Mouse (Mus musculus) inflammation-experienced regulatory T-cells, adult 6 months (primary cell): ENCODE measurements around the gene Arhgef18. TPM values are rescaled to one million over a fixed set of nuclear protein-coding genes. Genes with fewer than 3 reads are reported as not detected.
A peak's percentile ranks its signal among the peaks of the same experiment; 100 is the strongest.

Experiments used
- ATAC-seq: one replicate; pipeline ENCODE4 v1.8.0; 2017
- polyA plus RNA-seq, 3 experiments: library from polyadenylated mRNA; unstranded; fragments of 100-300 nt; shearing (Covaris generic); gene quantifications; one replicate each; pipeline ENCODE4 v1.2.1; 2017

The Arhgef18 gene
- polyA plus RNA-seq, 3 experiments from 2014 or later: 21.3 to 30.9 (median 30.4) TPM

- ATAC-seq: no peak
Observed at GRCm38 (mm10) chr8:3397597-3397996, 4.8 kb downstream of the Arhgef18 start.

- no peak for ATAC-seq
Observed at GRCm38 (mm10) chr8:3400509-3400908, 7.7 kb downstream of the Arhgef18 start.

DNA sequence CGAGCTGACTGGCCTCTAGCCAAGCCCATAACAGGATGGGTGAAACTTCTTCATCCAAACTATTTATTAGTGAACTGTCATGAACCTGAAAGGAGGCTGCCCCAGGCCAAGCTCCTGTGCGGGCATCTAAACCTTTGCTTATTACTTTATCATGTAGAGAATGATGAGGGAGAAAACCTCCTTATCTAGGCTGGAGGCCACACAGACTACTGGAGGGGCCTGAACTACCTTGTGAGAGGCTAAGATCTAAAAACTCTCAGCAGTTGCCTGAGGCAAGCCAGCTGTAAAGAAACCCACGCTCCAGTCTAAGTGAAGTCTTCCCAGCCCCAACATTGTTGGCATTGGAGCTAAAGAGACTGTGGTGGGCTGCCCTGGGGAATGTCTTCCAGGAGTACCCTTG is 14.6 kb downstream of the Arhgef18 start:
- no peak for ATAC-seq

- no peak for ATAC-seq
Observed at GRCm38 (mm10) chr8:3411085-3411484, 18.3 kb downstream of the Arhgef18 start.

- ATAC-seq: no peak
Observed at GRCm38 (mm10) chr8:3411901-3412301, 19.1 kb downstream of the Arhgef18 start.

- ATAC-seq: no peak
Observed at GRCm38 (mm10) chr8:3412816-3413215, 20.0 kb downstream of the Arhgef18 start.

DNA sequence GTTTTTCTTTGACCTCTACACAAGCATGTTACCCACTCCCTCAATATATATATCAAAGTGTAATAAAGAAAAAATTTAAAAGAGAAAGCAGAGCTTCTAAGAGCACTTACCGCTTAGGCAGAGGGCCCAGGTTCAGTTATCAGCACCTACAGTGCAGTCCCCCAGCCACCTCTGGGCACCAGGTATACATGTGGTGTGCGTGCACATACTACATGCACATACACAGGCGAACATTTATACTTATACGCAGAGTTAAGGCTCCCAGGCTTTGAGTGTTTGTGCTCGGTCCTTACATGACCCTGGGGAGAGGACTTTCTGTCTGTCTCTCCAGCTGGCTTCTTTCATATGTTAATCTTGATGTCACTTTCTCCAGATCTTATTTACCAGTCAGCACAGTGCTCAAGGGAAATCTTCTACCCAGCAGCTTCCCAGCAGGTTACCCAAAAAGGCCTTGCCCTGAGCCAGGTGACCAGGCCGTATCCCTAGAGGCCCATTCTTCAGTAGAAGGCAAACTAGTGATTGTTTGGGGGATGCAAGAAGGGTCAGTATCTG is 21.9 kb downstream of the Arhgef18 start:
- ATAC-seq: no peak

- no peak for ATAC-seq
Observed at GRCm38 (mm10) chr8:3415259-3415658, 22.5 kb downstream of the Arhgef18 start.

DNA sequence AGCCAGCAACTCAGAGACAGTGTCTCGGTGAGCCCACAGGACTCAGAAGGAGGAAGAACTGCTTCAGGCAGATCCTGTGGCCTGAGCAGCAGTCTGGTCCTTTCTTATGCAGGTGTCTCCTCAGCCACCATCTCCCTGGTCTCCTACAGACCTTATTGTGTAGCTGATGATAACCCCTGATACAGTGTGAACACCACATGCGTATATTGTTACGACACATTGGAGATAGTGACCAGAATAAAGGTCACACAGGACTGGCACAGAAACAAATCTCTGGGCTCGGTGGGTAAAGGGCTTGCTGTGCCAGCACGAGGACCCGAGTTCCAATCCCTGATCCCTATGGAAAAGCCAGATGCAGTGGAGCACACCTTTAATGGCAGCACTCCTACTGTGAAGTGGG is 22.9 kb downstream of the Arhgef18 start:
- ATAC-seq: no peak

DNA sequence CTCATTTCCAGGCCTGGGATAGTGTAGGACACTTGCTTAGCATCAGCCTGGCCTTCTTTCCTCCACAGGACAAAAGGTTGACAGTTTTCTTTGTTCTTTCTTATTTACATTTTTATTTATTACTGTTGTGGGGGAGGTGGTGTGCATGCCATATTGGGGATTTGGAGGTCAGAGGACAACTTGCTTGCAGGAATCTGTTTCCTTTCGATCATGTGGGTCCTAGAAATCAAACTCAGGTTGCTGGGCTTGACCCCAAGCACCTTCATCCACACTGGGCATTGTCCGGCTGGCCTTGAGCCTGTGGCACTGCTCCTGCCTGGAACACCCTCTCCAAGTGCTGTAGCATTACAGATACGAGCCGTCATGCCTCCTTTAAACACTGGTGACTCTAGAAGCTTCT is 24.0 kb downstream of the Arhgef18 start:
- ATAC-seq: no peak

GRCm38 (mm10) chr8:3417455-3417854 is 24.6 kb downstream of the Arhgef18 start:
- no peak for ATAC-seq

- ATAC-seq: no peak
Observed at GRCm38 (mm10) chr8:3418101-3418500, 25.3 kb downstream of the Arhgef18 start.

DNA sequence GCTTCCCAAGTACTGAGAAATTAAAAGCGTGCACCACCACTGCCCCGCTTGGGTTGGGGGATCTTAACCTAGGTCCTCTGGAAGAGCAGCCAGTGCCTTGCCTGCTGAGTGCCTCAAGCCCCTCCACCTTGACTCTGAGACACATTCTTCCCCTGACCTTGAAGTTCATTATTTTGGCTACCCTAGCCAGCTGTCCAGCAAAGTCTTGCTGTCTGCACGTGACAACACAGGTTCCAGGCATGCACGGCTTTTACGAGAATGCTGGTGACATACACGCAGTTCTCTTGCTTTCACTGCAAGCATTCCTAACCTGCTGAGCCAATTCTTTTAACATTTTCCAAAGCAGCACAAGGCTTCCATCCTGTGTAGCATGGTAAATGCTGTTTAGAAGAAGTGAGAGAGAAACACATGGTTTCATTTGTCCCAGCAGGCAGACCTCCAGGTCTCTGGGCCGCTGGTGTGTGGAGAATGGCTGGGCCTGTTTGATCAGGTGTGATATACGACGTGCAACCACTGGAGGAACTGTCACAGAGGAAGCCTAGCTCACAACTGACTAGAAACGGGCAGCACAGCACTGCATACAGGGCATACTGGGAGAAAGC is 27.4 kb downstream of the Arhgef18 start:
- ATAC-seq: no peak

GRCm38 (mm10) chr8:3421507-3421906 is 28.7 kb downstream of the Arhgef18 start:
- no peak for ATAC-seq

DNA sequence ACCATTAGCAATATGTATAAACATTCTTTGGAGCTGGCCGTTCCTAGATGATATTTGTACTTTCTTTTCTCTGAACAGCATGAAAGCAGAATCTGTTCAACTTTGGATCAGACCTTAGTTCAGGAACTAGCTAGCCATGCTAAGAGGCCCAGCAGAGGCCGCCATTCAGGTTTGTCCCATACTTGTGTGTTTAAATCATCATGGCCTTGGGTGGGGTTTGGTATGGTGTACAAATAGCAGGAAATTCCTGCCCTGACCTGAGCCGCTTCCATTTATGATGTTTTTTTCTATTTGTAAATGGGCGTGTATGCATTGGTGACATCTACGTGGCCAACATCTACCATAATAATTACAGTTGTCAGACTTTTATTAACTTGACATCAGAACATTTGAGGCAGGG is 32.4 kb downstream of the Arhgef18 start:
- no peak for ATAC-seq

DNA sequence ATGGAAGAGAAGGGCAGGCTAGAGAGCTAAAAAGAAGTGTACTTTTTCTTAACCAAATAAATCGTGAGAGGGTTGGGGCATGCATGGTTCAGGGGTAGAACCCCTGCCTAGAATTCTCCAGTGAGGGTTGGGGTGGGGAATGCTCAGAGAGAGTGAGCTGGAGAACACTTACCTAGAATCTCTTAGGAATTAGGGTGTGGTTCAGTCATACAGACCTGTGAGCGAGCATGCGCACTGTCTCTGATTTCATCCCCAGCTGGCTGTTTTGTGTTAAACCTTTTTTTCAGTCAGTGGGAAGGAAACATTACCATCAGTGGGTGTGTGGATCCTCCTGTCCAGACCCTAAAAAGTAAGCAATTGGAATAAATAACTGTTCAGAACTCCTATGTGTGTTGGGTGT is 33.4 kb downstream of the Arhgef18 start:
- no peak for ATAC-seq

DNA sequence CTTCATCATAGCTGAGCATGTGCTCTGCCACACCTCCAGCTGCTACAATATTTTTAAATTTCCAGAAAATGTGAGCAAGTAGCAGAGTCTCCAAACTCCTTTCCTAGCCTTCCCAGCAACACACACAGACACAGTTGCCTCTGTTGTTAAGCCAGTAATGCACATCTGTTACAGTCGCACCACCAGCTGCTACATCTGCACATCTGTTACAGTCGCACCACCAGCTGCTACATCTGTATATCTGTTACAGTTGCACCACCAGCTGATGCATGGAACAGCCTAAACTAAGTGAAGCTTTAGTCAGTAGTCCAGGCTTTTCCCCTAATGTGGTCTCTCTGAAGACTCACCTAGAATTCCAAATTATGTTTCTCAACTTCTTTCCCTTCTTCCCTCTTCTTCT is 35.6 kb downstream of the Arhgef18 start:
- ATAC-seq: no peak

GRCm38 (mm10) chr8:3429966-3430365 is 37.2 kb downstream of the Arhgef18 start:
- ATAC-seq: no peak

GRCm38 (mm10) chr8:3431113-3431512 is 38.3 kb downstream of the Arhgef18 start:
- ATAC-seq: no peak

- no peak for ATAC-seq
Observed at GRCm38 (mm10) chr8:3436492-3436891, 43.7 kb downstream of the Arhgef18 start.

- no peak for ATAC-seq
Observed at GRCm38 (mm10) chr8:3439510-3439909, 46.7 kb downstream of the Arhgef18 start.

DNA sequence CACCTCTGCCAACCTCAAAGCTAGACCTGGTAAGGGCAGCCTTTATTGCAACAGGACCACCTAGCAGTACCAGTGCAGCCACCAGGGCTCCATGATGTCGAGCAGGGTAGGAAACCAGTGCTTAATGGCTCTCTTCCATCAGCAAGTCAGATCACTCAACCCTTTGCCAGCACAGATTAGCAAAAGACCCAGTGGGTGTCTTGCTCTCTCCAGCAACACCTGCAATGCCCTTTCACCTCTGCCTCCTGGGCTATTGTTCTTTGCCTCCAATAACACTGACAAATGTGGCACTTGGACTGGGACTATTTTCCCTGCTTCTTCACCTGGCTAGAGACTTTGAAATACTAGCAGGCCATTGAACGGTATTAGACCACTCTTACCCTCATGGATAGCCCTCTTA is 56.4 kb downstream of the Arhgef18 start:
- no peak for ATAC-seq

DNA sequence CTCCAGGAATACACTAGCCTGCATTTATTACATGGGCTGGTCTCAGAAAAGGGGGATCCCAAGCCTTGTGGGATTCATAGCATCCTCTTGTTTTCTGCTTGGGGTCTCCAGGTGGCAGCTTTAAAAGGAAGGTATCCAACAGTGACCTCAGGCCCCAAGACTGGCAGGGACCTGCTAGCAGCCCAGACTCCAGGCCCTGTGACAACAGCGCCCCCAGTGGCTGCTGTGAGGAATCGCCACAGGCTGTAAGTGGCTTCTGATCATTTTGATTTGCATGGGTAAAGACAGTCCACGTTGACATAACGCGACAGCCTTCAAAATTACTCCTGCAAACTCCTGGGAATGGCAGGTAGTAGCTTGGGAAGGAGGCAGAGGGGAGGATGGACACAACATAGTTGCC is 57.9 kb downstream of the Arhgef18 start:
- peak; percentile 68 for ATAC-seq

- ATAC-seq: no peak
Observed at GRCm38 (mm10) chr8:3451992-3452391, 59.2 kb downstream of the Arhgef18 start.

- no peak for ATAC-seq
Observed at GRCm38 (mm10) chr8:3463248-3463647, 70.4 kb downstream of the Arhgef18 start.
